Mouse (Mus musculus) embryonic stem cell, embryonic (primary cell): ENCODE results near the gene Fbxl16.

Experiments
- CTCF ChIA-PET, 4 experiments: fragments of 300-600 bp in 2 of 4; fragments of 350-600 bp in 2 of 4; sonication (Branson Sonifier 250); formaldehyde crosslinking; loops; one replicate each; lab custom pipeline; 2022; ENCODE audit warnings: inconsistent platforms in 2 of 4; lab: Charles Lee
- POLR2A ChIA-PET, 4 experiments: fragments of 300-600 bp in 2 of 4; fragments of 350-600 bp in 2 of 4; sonication (Branson Sonifier 250); formaldehyde crosslinking; loops; one replicate each; lab custom pipeline; 2022; ENCODE audit warnings: antibody characterized with exemption in 4 of 4, inconsistent platforms in 1 of 4; lab: Charles Lee

Fbxl16 gene

DNA sequence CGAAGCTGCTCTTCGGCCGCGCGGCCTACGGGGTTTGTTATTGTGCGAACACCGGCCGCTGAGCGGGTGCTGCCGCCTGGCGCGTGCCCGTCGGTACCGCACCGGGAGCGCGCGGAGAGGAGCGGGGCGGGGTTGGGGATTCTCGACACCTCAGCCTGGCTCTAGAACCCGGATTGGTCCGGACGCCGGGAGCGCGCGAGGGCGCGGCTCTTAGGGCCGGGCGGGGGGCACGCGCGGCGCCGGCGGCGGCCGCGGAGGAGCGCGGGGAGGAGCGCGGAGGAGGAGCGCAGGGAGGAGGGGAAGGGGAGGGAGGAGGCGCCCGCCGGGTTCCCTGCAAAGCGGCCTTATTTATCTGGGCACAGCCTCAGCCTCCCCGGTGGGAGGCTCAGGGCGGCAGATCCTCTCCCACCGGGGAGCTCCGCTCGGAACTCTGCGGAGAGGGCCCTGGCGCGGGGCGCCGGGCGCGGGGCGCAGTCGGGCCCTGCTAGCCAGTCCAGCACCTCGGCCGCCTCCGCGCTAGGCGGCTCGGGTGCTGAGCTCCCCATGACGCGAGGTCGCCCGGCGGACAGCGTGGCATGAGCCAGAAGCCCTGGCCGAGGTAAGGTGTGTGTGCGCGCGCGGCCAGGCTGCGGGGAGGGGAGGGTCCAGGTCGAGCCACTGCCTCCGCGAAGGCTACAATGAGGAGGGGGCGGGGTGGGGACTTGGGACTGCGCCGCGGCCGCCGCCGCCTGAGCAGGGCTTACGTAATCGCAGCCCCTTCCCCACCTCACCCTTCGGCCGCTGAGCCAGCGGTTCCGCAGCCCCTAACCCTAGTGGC is at the start of gene Fbxl16:
Gene Fbxl16, plus strand, starts transcription at position 297 of the 817 bp plus-strand sequence.
- CTCF ChIA-PET: interaction anchor here in 3 of 4 experiments (0.7 to 1.9 kb wide), 8 partner anchors 12 to 241 kb away, joined by 3 to 11 read pairs (median 3); partner anchors contain the start of genes Metrn (in 3 of the 3), Narfl (in 1 of the 3) and Sox8 (in 1 of the 3)
- POLR2A ChIA-PET: interaction anchor here in 3 of 4 experiments (0.5 to 2.8 kb wide), 21 partner anchors 9 to 564 kb away, joined by 3 to 12 read pairs (median 3); partner anchors contain the start of genes Metrn (in 3 of the 3), Stub1 (in 2 of the 3), Chtf18 (in 1 of the 3) and Haghl (in 1 of the 3)

DNA sequence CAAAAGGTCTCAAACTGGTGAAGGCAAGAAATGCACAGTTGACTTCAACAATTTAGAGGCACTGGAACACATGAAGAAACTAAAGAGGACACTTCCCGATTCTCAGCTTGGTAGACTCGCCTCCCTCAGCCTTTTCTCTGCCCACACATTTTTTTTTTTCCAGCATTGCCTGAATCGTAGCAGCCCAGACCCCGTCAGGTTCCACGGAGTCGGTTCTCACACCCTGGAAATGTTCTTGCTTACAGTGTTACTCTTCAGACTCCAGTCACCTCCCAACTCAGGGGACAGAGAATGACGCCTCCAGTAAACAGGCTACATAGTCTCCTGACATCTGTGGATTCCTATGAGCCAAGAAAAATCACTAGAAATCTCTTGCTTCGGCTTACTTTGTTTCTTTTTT is 48.7 kb upstream of the Fbxl16 start:
- POLR2A ChIA-PET: interaction anchor here in 3 of 4 experiments (0.7 to 11.8 kb wide), 16 partner anchors 9 to 72 kb away, joined by 3 to 137 read pairs (median 4); partner anchors contain the start of genes Chtf18 (in 2 of the 3), Narfl (in 2 of the 3), Rpusd1 (in 2 of the 3) and Fam173a (in 1 of the 3)

DNA sequence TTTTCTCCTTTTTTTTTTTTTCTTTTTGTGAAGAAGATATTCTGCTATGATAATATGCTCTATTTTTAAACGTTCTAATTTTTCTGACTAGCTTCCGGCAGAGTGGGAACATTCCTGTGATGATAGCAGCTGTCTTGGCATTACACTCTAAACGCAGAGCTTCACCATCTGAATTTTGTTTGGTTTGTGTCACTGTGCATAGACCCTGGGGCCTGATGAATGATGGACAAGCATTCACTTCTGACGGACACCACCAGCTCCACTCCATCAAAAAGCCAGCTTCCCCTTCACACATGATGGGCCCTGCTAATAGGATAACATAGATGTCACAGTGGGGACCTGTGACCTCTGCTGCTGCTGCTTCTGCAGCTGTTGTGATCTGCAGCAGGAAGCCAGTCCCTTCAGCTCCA is 47.3 kb upstream of the Fbxl16 start:
- ChIA-PET POLR2A (interaction anchor here in 3 of 4 experiments (0.5 to 11.8 kb wide), 9 partner anchors 8 to 112 kb away, joined by 3 to 137 read pairs (median 5); partner anchors contain the start of genes Chtf18 (in 2 of the 3), Rpusd1 (in 2 of the 3) and Stub1 (in 1 of the 3)), CTCF (interaction anchor here in 2 of 4 experiments (0.6 to 1.4 kb wide), 4 partner anchors 12 to 475 kb away, joined by 3 to 7 read pairs (median 4); partner anchors contain the start of genes Narfl (in 2 of the 2), Chtf18 (in 1 of the 2) and Rpusd1 (in 1 of the 2))

More for the DNA sequence above, 48.7 kb upstream of the Fbxl16 start:
- CTCF ChIA-PET: interaction anchor here in 2 of 4 experiments (0.9 to 2.2 kb wide), 5 partner anchors 10 to 28 kb away, joined by 3 to 9 read pairs (median 3); partner anchors contain the start of gene Narfl (in 1 of the 2)

- ChIA-PET POLR2A (interaction anchor here in 3 of 4 experiments (0.5 to 11.8 kb wide), 11 partner anchors 9 to 474 kb away, joined by 3 to 137 read pairs (median 4); partner anchors contain the start of genes Chtf18 (in 2 of the 3), Rpusd1 (in 2 of the 3), Metrn (in 1 of the 3) and Msln (in 1 of the 3)), CTCF (interaction anchor here (0.6 to 1.6 kb wide), 5 partner anchors 11 to 746 kb away, joined by 3 to 7 read pairs (median 4); partner anchors contain the start of gene Narfl (in 1 of the 4))
These were observed 46.3 kb upstream of the Fbxl16 start for GRCm38 (mm10) chr17:25762591-25762990.

GRCm38 (mm10) chr17:25765886-25766285 is 43.0 kb upstream of the Fbxl16 start:
- ChIA-PET CTCF (interaction anchor here in 1 of 4 experiments (2.5 kb wide), 1 partner anchor 34 kb away, joined by 6 read pairs; no protein-coding TSS in a partner anchor), POLR2A (interaction anchor here (0.6 to 5.6 kb wide), 9 partner anchors 8 to 837 kb away, joined by 3 to 49 read pairs (median 4); partner anchors contain the start of gene Stub1 (in 1 of the 4))

DNA sequence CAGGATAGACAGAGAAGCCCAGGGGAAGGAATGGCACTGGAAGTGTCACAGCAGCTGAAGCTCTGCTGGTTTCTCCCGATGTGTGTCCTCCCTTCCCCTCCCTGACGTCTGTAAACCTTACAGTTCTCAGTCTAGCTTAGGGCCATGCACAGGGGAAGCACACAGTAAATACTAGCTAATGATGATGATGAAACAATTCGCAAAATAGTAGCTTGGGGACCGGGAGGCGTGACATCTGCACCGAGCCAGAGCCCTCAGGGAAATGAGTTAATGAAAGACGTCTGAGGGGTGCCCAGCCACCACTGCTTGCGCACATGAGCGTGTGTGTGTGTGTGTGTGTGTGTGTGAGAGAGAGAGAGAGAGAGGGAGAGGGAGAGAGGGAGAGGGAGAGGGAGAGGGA is 39.6 kb upstream of the Fbxl16 start:
- ChIA-PET POLR2A (interaction anchor here in 3 of 4 experiments (0.6 to 5.6 kb wide), 18 partner anchors 8 to 908 kb away, joined by 3 to 49 read pairs (median 4); partner anchors contain the start of genes Chtf18 (in 1 of the 3), Haghl (in 1 of the 3), Msln (in 1 of the 3) and Rpusd1 (in 1 of the 3)), CTCF (interaction anchor here in 1 of 4 experiments (1.2 kb wide), 1 partner anchor 10 kb away, joined by 3 read pairs; no protein-coding TSS in a partner anchor)

DNA sequence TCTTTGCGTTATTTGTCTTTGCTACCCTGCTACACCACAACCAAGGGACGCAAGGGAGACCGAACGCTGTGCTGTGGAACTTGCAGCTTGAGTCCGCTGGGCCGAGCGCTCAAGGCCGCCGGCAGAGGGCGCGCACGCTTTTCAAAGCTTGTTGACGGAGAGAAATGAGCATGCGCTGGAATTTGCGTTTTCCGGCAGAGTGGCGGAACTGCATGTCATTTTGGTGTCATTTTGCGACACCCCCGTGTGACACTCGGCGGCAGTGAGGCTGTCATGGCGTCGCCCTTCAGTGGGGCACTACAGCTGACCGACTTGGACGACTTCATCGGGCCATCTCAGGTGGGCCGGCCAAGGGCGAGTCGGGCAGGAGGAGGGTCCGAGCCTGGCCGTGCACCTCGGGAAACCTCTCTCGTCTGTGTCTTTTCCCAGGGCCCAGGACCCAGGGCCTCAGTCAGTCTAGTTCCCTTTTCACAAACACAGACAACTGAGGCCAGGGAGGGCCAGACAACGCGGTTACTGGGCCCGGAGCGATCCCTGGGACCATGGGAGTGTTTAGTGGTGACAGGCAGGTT is 35.2 kb upstream of the Fbxl16 start, which contains the start of gene Narfl:
Gene Narfl, plus strand, starts transcription at position 228 of the 572 bp plus-strand sequence.
- CTCF ChIA-PET: interaction anchor here (0.6 to 2.7 kb wide), 47 partner anchors 8 to 296 kb away, joined by 3 to 20 read pairs (median 5); partner anchors contain the start of genes Chtf18 (in 4 of the 4), Rpusd1 (in 4 of the 4), Haghl (in 2 of the 4) and Metrn (in 2 of the 4)

DNA sequence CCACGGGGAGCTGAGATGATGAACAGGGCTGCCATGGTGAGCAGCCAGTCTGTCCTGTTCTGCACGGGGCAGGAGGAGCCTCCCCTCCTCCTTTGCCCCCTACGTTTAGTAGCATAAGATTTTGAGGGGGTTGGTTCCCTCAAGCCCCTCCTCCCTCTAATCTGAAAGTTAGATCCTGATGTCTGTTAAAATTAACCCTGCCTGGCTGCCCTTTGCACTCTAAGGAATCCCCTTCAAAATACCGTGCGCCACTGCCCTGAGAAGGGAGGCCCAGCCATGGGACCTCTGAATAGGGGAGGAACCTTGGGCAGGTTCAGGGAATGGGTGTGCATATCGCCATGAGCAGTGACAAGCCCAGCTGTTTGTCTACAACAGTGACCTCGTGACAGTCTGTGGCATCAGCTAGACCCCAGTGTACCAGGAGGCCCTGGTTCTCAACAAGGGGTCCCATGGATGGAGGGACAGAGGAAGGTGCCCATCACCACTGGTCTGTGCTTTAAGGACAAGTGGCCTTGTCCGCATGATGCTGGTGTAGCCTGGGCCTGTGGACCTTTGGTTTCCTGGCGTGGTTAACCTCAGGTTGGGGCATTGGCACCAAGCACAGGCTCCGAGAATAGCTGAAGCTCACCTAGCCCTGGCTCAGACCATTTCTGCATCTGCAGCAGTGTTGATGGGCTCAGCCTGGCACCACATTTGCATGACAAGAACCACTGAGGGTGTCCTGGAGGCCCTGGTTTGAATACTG is 33.4 kb upstream of the Fbxl16 start:
- CTCF ChIA-PET: interaction anchor here in 2 of 4 experiments (1.2 to 2.7 kb wide), 2 partner anchors 26 kb away, joined by 4 to 10 read pairs; no protein-coding TSS in a partner anchor
- POLR2A ChIA-PET: interaction anchor here in 2 of 4 experiments (0.6 to 4.1 kb wide), 7 partner anchors 10 to 889 kb away, joined by 4 to 31 read pairs (median 13); partner anchors contain the start of genes Chtf18 (in 2 of the 2), Rpusd1 (in 2 of the 2), Haghl (in 1 of the 2) and Spsb3 (in 1 of the 2)

More for the DNA sequence above, 35.2 kb upstream of the Fbxl16 start, which contains the start of gene Narfl:
- POLR2A ChIA-PET: interaction anchor here (0.6 to 4.1 kb wide), 33 partner anchors 8 to 479 kb away, joined by 3 to 31 read pairs (median 6); partner anchors contain the start of genes Chtf18 (in 3 of the 4), Haghl (in 3 of the 4), Rpusd1 (in 3 of the 4) and Stub1 (in 2 of the 4)

DNA sequence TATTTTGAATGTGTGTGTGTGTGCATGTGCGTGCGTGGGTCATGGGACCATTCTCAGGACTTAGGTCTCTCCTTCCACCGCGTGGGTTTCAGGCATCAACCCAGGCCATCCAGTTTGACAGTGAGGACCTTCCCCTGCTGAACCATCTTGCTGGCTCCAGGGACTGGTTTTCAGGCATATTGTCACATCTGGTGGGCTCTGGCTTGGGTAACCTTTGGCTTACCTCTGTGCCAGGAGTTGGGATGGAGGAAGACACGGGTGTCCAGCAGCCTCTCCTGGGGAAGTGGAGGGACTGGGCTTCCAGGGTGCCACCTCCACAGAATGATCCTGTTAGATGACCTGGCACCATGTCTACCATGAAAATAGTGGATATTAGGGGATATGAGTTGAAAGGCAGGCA is 30.9 kb upstream of the Fbxl16 start:
- ChIA-PET POLR2A (interaction anchor here in 2 of 4 experiments (1.0 to 1.9 kb wide), 6 partner anchors 7 to 54 kb away, joined by 3 to 5 read pairs (median 4); partner anchors contain the start of genes Chtf18 (in 1 of the 2) and Haghl (in 1 of the 2)), CTCF (interaction anchor here in 1 of 4 experiments (1.1 kb wide), 1 partner anchor 54 kb away, joined by 4 read pairs; no protein-coding TSS in a partner anchor)

DNA sequence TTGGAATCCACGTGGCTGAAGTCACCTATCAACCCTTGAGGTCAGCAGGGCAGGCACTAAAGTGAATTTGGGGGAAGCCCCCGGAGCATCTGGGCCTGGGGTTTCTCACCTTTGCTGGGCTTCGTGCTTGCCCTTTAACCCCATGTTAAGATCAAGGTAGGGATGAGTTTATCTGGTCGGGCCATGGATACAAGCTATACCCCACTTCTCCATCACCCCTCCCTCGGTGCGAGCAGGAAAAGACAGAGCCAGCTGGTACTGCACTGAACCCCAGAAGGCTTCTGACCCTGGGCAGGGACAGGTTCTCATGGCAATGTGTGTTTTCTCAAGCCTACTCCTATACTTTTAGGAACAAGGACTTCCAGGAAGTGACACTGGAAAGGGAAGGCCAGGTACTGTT is 27.5 kb upstream of the Fbxl16 start:
- POLR2A ChIA-PET: interaction anchor here in 3 of 4 experiments (0.6 to 3.1 kb wide), 21 partner anchors 8 to 65 kb away, joined by 3 to 14 read pairs (median 4); partner anchors contain the start of genes Chtf18 (in 2 of the 3), Fam173a (in 2 of the 3), Metrn (in 2 of the 3) and Narfl (in 2 of the 3)
- CTCF ChIA-PET: interaction anchor here in 2 of 4 experiments (0.6 to 1.9 kb wide), 6 partner anchors 8 to 58 kb away, joined by 3 to 7 read pairs (median 3); partner anchors contain the start of genes Narfl (in 2 of the 2), Chtf18 (in 1 of the 2) and Rpusd1 (in 1 of the 2)

DNA sequence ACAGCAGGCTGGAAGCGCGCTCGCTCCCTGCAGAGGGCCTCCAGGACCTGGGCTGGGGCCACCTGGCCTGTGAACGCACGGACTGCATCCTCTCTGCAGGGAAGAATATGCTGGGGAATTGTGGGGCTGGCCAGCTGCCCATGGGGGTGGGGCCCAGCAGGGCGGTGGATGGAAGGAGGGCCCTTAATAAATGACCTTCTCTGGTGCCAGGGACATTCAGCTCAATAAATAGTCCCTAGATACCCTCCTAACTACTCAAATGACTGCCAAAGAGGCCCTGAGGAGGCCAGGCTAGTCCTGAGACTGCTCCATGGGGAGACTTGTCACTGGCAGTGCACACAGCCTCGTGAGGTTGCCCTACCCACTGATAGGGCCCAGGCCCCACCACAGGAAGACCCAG is 25.8 kb upstream of the Fbxl16 start:
- ChIA-PET POLR2A (interaction anchor here in 3 of 4 experiments (1.1 to 3.1 kb wide), 9 partner anchors 9 to 67 kb away, joined by 3 to 14 read pairs (median 5); partner anchors contain the start of genes Narfl (in 2 of the 3), Chtf18 (in 1 of the 3), Gng13 (in 1 of the 3) and Rpusd1 (in 1 of the 3)), CTCF (interaction anchor here in 1 of 4 experiments (1.1 kb wide), 1 partner anchor 19 kb away, joined by 4 read pairs; no protein-coding TSS in a partner anchor)

GRCm38 (mm10) chr17:25783861-25784574 is 24.9 kb upstream of the Fbxl16 start:
- ChIA-PET CTCF (interaction anchor here in 3 of 4 experiments (1.2 to 2.9 kb wide), 4 partner anchors 10 to 52 kb away, joined by 4 to 20 read pairs (median 8); partner anchors contain the start of gene Narfl (in 3 of the 3)), POLR2A (interaction anchor here (1.0 to 3.1 kb wide), 15 partner anchors 8 to 68 kb away, joined by 3 to 25 read pairs (median 6); partner anchors contain the start of genes Narfl (in 4 of the 4), Metrn (in 3 of the 4), Chtf18 (in 1 of the 4) and Gng13 (in 1 of the 4))

GRCm38 (mm10) chr17:25785281-25785745 is 23.6 kb upstream of the Fbxl16 start, which contains the start of gene Haghl:
TSS of gene Haghl (minus strand) at chr17:25785673.
- POLR2A ChIA-PET: interaction anchor here (0.6 to 3.3 kb wide), 39 partner anchors 8 to 380 kb away, joined by 3 to 25 read pairs (median 5); partner anchors contain the start of genes Narfl (in 4 of the 4), Metrn (in 3 of the 4), Rpusd1 (in 3 of the 4) and Chtf18 (in 2 of the 4)
- CTCF ChIA-PET: interaction anchor here (0.6 to 2.9 kb wide), 16 partner anchors 9 to 660 kb away, joined by 3 to 20 read pairs (median 4); partner anchors contain the start of genes Narfl (in 3 of the 4), AC134908.4 (in 1 of the 4), Chtf18 (in 1 of the 4) and Metrn (in 1 of the 4)

- POLR2A ChIA-PET: interaction anchor here in 3 of 4 experiments (0.6 to 3.3 kb wide), 17 partner anchors 9 to 216 kb away, joined by 3 to 23 read pairs (median 6); partner anchors contain the start of genes Jmjd8 (in 2 of the 3), Metrn (in 2 of the 3), Chtf18 (in 1 of the 3) and Fbxl16 (in 1 of the 3)
These were observed 22.6 kb upstream of the Fbxl16 start, which contains the start of gene Ccdc78 for GRCm38 (mm10) chr17:25786280-25786679. TSS of gene Ccdc78 (plus strand) at chr17:25786580.

More at GRCm38 (mm10) chr17:25786280-25786679, 22.6 kb upstream of the Fbxl16 start, which contains the start of gene Ccdc78:
- CTCF ChIA-PET: interaction anchor here in 2 of 4 experiments (1.0 to 2.9 kb wide), 3 partner anchors 13 to 62 kb away, joined by 3 to 20 read pairs (median 10); partner anchors contain the start of gene Narfl (in 1 of the 2)
